Mouse (Mus musculus) CH12.LX (cell line): ENCODE results near the gene Lgals9. TPM values are rescaled to one million over a fixed set of nuclear protein-coding genes. Genes with fewer than 3 reads are reported as not detected.

Experiments used
- DNase-seq: peaks from one replicate; pipeline ENCODE4 v3.0.0-alpha.2; 2013; ENCODE audit errors: extremely low read depth
- H3K27ac ChIP-seq: 2 replicates; pipeline ENCODE4 v1.5.1; 2012; ENCODE audit warnings: low read depth, mild to moderate bottlenecking, control low read depth, moderate library complexity; ENCODE audit not compliant: insufficient read depth
- H3K27me3 ChIP-seq: replicated peaks from 2 replicates; pipeline ENCODE3; 2012; ENCODE audit warnings: inconsistent platforms
- H3K36me3 ChIP-seq, 2 experiments: replicated peaks in 1 of 2; 2 replicates each; pipeline versions ENCODE3 to v1.6.1; 2012; ENCODE audit warnings: inconsistent platforms in 1 of 2, low read length in 1 of 2, mild to moderate bottlenecking in 1 of 2, mixed read lengths in 1 of 2, moderate library complexity in 1 of 2; ENCODE audit not compliant: control insufficient read depth in 1 of 2, insufficient read depth in 1 of 2
- H3K4me1 ChIP-seq, 2 experiments: 2 replicates each; pipeline ENCODE4 v1.6.1; 2012; ENCODE audit warnings: inconsistent platforms in 1 of 2, moderate library complexity in 1 of 2; ENCODE audit not compliant: insufficient read depth in 2 of 2, control insufficient read depth in 1 of 2
- H3K4me2 ChIP-seq: 2 replicates; pipeline ENCODE4 v1.6.1; 2012; ENCODE audit warnings: low read depth, mild to moderate bottlenecking, control low read depth; ENCODE audit not compliant: poor library complexity, insufficient read depth, severe bottlenecking
- H3K4me3 ChIP-seq, 3 experiments: fragments of 150-350 bp in 1 of 3; sonication (generic) in 1 of 3; replicated peaks in 1 of 3; 2 replicates each; pipeline versions ENCODE3 to v1.5.1; 2011 to 2012; ENCODE audit warnings: low read depth in 2 of 3, low read length in 2 of 3, mild to moderate bottlenecking in 2 of 3, moderate library complexity in 2 of 3, control low read depth in 1 of 3, improper control_type of control experiment in 1 of 3, inconsistent platforms in 1 of 3, mixed read lengths in 1 of 3; ENCODE audit not compliant: poor library complexity in 1 of 3
- H3K79me2 ChIP-seq: replicated peaks from 2 replicates; pipeline ENCODE4 v1.6.1; 2012; ENCODE audit warnings: mild to moderate bottlenecking, moderate library complexity; ENCODE audit not compliant: control insufficient read depth, poor library complexity, insufficient read depth, severe bottlenecking; ENCODE audit errors: extremely low read depth
- H3K9ac ChIP-seq: 2 replicates; pipeline ENCODE4 v1.6.1; 2012; ENCODE audit warnings: low read depth, mild to moderate bottlenecking, control low read depth, moderate library complexity; ENCODE audit not compliant: insufficient read depth
- H3K9me3 ChIP-seq: replicated peaks from 2 replicates; pipeline ENCODE3; 2012; ENCODE audit warnings: low read length, inconsistent platforms, mixed read lengths
- BHLHE40 ChIP-seq: IDR thresholded peaks from 2 replicates; pipeline ENCODE4 v1.6.1; 2011; ENCODE audit warnings: mild to moderate bottlenecking, low read depth, low read length, improper control_type of control experiment
- CHD1 ChIP-seq: IDR thresholded peaks from 2 replicates; pipeline ENCODE4 v1.6.1; 2012; ENCODE audit warnings: low read depth, low read length, improper control_type of control experiment, inconsistent platforms
- CTCF ChIP-seq, 2 experiments: IDR thresholded peaks in 1 of 2; conservative IDR thresholded peaks in 1 of 2; 2 replicates each; pipeline ENCODE4 v1.5.1; 2011 to 2012; ENCODE audit warnings: low read depth in 2 of 2, low read length in 2 of 2, improper control_type of control experiment in 1 of 2, inconsistent platforms in 1 of 2, mild to moderate bottlenecking in 1 of 2, moderate library complexity in 1 of 2
- EP300 ChIP-seq: IDR thresholded peaks from 2 replicates; pipeline ENCODE4 v1.6.1; 2011; ENCODE audit warnings: low read length, improper control_type of control experiment
- ETS1 ChIP-seq: conservative IDR thresholded peaks from 2 replicates; pipeline ENCODE4 v1.6.1; 2012; ENCODE audit warnings: low read depth, mild to moderate bottlenecking, inconsistent platforms, low read length, improper control_type of control experiment, moderate library complexity
- HCFC1 ChIP-seq: IDR thresholded peaks from 2 replicates; pipeline ENCODE4 v1.6.1; 2012; ENCODE audit warnings: low read depth, mild to moderate bottlenecking, inconsistent platforms, low read length, improper control_type of control experiment
- KAT2A ChIP-seq: IDR thresholded peaks from 2 replicates; pipeline ENCODE4 v1.6.1; 2012; ENCODE audit warnings: low read length, improper control_type of control experiment, inconsistent platforms; ENCODE audit not compliant: insufficient replicate concordance
- MAX ChIP-seq: IDR thresholded peaks from 2 replicates; pipeline ENCODE4 v1.6.1; 2011; ENCODE audit warnings: low read length, improper control_type of control experiment
- MEF2A ChIP-seq: IDR thresholded peaks from 2 replicates; pipeline ENCODE4 v1.6.1; 2014; ENCODE audit warnings: low read depth, mild to moderate bottlenecking, inconsistent platforms, low read length, improper control_type of control experiment, borderline replicate concordance
- NRF1 ChIP-seq: IDR thresholded peaks from 2 replicates; pipeline ENCODE4 v1.6.1; 2014; ENCODE audit warnings: low read depth, mild to moderate bottlenecking, inconsistent platforms, low read length, improper control_type of control experiment, moderate library complexity
- PAX5 ChIP-seq: IDR thresholded peaks from 2 replicates; pipeline ENCODE4 v1.6.1; 2012; ENCODE audit warnings: low read length, inconsistent platforms, mixed read lengths
- RCOR1 ChIP-seq: conservative IDR thresholded peaks from 2 replicates; pipeline ENCODE4 v1.6.1; 2012; ENCODE audit warnings: low read depth, mild to moderate bottlenecking, inconsistent platforms, low read length, improper control_type of control experiment
- SIN3A ChIP-seq: IDR thresholded peaks from 2 replicates; pipeline ENCODE4 v1.6.1; 2012; ENCODE audit warnings: low read length, improper control_type of control experiment, inconsistent platforms
- SMC3 ChIP-seq: IDR thresholded peaks from 2 replicates; pipeline ENCODE4 v1.6.1; 2011; ENCODE audit warnings: low read depth, low read length, improper control_type of control experiment
- TBP ChIP-seq: conservative IDR thresholded peaks from 2 replicates; pipeline ENCODE4 v1.6.1; 2011; ENCODE audit warnings: low read depth, low read length, improper control_type of control experiment
- TCF12 ChIP-seq: IDR thresholded peaks from 2 replicates; pipeline ENCODE4 v1.6.1; 2014; ENCODE audit warnings: low read depth, mild to moderate bottlenecking, inconsistent platforms, low read length, improper control_type of control experiment
- UBTF ChIP-seq: IDR thresholded peaks from 2 replicates; pipeline ENCODE4 v1.6.1; 2012; ENCODE audit warnings: low read depth, mild to moderate bottlenecking, inconsistent platforms, low read length, improper control_type of control experiment, moderate library complexity
- USF1 ChIP-seq: IDR thresholded peaks from 2 replicates; pipeline ENCODE4 v1.6.1; 2014; ENCODE audit warnings: low read depth, mild to moderate bottlenecking, inconsistent platforms, low read length, improper control_type of control experiment
- USF2 ChIP-seq: conservative IDR thresholded peaks from 2 replicates; pipeline ENCODE4 v1.6.1; 2011; ENCODE audit warnings: low read depth, low read length, improper control_type of control experiment
- ZKSCAN1 ChIP-seq: IDR thresholded peaks from 2 replicates; pipeline ENCODE4 v1.6.1; 2012; ENCODE audit warnings: low read depth, inconsistent platforms, low read length, improper control_type of control experiment, borderline replicate concordance
- dilution Hi-C: fragments of 300-500 bp; cut with MboI; formaldehyde crosslinking; loops from 2 replicates; pipeline ENCODE4 v1.14.3; 2020; ENCODE audit warnings: low sequenced_read_pairs; ENCODE audit not compliant: extremely low pct_unique_long_range_greater_than_20kb, extremely low pct_ligation_motif_present
- in situ Hi-C: fragments of 300-500 bp; cut with MboI; formaldehyde crosslinking; loops from 3 replicates; pipeline ENCODE4 v1.14.3; 2019; ENCODE audit warnings: low sequenced_read_pairs, low pct_ligation_motif_present, low pct_unique_long_range_greater_than_20kb, mixed read lengths
- polyA plus RNA-seq: library from polyadenylated mRNA; unstranded; fragments of >175 nt; gene quantifications from 2 replicates; pipeline ENCODE4 v1.2.1, GENCODE M21; 2012; ENCODE audit warnings: low read depth; ENCODE audit not compliant: insufficient read length
- total RNA-seq, 2 experiments: library from RNA; depleted of rRNA; stranded (reverse); fragments of 300-350 nt in 1 of 2; fragments of >200 nt in 1 of 2; gene quantifications; 2 replicates each; pipeline ENCODE4 v1.2.3; 2012 to 2014

Lgals9 gene
- total and polyA plus RNA-seq, 3 experiments, result 4.9 to 16.4 (median 5.0) TPM

DNA sequence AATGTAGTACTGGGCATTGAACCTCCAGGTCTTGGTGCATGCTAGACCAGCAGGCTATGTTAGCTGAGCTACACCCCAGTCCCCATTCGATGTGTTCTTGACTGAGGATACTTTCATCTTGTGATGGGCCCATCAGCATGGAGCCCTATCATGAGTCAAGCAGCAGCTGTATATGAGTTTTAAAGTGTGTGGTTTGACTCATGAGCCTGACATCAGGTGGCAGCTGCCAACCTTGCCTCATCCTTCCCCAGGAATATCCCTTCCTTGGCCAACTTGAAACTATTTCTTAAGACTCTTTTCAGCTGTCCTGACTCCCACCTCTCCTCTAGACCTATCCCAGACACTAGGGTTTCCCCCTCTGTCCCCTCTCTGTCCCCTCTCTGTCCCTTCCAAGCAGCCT, 41.7 kb downstream of the Lgals9 start:
- peaks cover 0 to 35% of the 10 kb centered on the region in 2 experiments for H3K36me3 ChIP-seq

DNA sequence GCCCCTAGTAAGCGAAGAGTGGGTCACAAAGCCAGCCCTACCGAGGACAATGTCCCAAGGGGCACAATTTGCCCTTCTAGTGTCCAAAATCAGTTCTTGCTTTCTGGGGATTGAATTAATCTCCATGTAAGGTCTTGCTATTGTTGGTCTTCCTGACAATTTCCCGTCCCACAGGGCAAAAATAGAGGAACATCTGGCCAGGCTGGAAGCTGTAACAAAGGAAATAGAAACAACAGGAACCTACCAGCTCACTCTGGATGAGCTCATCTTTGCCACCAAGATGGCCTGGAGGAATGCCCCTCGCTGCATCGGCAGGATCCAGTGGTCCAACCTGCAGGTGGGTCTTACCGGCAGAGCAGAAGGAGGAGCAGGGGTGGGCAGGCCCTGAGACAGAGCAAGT, 49.6 kb downstream of the Lgals9 start:
- dilution Hi-C loops (no loop called here), in situ Hi-C loops (loop anchor here (10.0 kb wide), 1 partner anchor 370 kb away; no protein-coding TSS in a partner anchor)
- no peak overlapping the region for H3K4me2 ChIP-seq
- H3K79me2 ChIP-seq, result no peaks in the 10 kb centered on the region
- H3K27me3 ChIP-seq, result no peaks in the 10 kb centered on the region
- no peaks in the 10 kb centered on the region for H3K9me3 ChIP-seq
- peaks cover 0 to 33% of the 10 kb centered on the region in 2 experiments for H3K36me3 ChIP-seq
- H3K9ac ChIP-seq, result no peak overlapping the region
- TF ChIP-seq MEF2A (no peak), ETS1 (no peak), MAX (no peak), PAX5 (no peak), TBP (no peak), HCFC1 (no peak), CTCF (conservative IDR thresholded peaks at IDR 0.05 in 1 of 2, IDR thresholded peaks at IDR 0.05 in 1 of 2; ENCODE audit: low read depth in 2 of 2, low read length in 2 of 2) (no peak), USF2 (no peak), ZKSCAN1 (no peak), KAT2A (no peak)
- no peak overlapping the region for H3K4me3 ChIP-seq
- no peak overlapping the region for H3K27ac ChIP-seq
- H3K4me1 ChIP-seq, result peaks cover 0 to 5% of the 10 kb centered on the region in 2 experiments; a peak in 1 of 4 replicates
- no peak for DNase-seq

More for the DNA sequence above, 41.7 kb downstream of the Lgals9 start:
- in situ Hi-C loops (no loop called here), dilution Hi-C loops (no loop called here)
- Histone ChIP-seq H3K27me3 (no peaks in the 10 kb centered on the region), H3K4me1 (no peaks in the 10 kb centered on the region), H3K9ac (no peak overlapping the region), H3K9me3 (no peaks in the 10 kb centered on the region), H3K4me3 (no peak overlapping the region), H3K79me2 (no peaks in the 10 kb centered on the region), H3K27ac (no peak overlapping the region), H3K4me2 (no peak overlapping the region)
- TF ChIP-seq SMC3 (no peak), SIN3A (no peak), ZKSCAN1 (no peak), NRF1 (no peak), CHD1 (no peak), MEF2A (no peak), KAT2A (no peak), BHLHE40 (no peak), TCF12 (no peak), MAX (no peak), UBTF (no peak), USF1 (no peak), RCOR1 (no peak), EP300 (no peak)
- no peak for DNase-seq
